Mouse (Mus musculus) brown adipose tissue, adult 24 weeks (tissue): ENCODE results near the gene Cyp2c66. TPM values are rescaled to one million over a fixed set of nuclear protein-coding genes. Genes with fewer than 3 reads are reported as not detected.
"Not testable (repeated sequence)": the region's sequence is repeated elsewhere in the genome, so short reads cannot be mapped to it uniquely, and the experiment has no call there.

Experiments
- H3K27ac ChIP-seq: fragments of 200-500 bp; replicated peaks from 2 replicates; pipeline ENCODE4 v1.5.1; 2012; ENCODE audit warnings: low read depth, mild to moderate bottlenecking, low read length
- H3K4me1 ChIP-seq: fragments of 200-500 bp; 2 replicates; pipeline ENCODE4 v1.6.1; 2012; ENCODE audit warnings: low read length, mixed read lengths; ENCODE audit not compliant: control insufficient read depth, insufficient read depth, insufficient read length
- H3K4me3 ChIP-seq: fragments of 200-500 bp; 2 replicates; pipeline ENCODE4 v1.5.1; 2012; ENCODE audit warnings: low read depth, mild to moderate bottlenecking, low read length, moderate library complexity; ENCODE audit not compliant: insufficient read depth
- polyA plus RNA-seq: library from polyadenylated mRNA; stranded (reverse); fragments of >200 nt; gene quantifications from 2 replicates; pipeline ENCODE4 v1.2.4, GENCODE M21; 2012; ENCODE audit not compliant: missing spikeins, insufficient read depth, insufficient read length

Cyp2c66 gene
- not detected in 2 replicates for polyA plus RNA-seq

DNA sequence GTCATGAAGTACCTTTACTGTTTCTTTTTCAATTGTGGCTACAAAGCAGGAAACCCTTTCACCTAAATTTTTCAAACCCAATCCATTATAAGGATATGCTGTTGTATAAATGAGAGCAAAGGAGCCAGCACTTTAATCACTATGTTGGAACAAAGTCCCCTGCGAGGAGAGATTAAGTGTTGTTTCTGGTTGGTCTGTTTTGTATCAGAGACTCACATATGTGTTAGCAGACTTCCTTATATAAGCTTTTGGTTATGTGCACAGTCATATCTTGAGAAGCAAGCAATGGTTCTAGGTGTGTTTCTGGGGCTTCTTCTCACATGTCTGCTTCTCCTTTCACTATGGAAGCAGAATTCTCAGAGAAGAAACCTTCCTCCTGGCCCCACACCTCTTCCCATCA lies at the start of gene Cyp2c66:
Gene Cyp2c66, plus strand, starts transcription at position 255 of the 400 bp plus-strand sequence.
- Histone ChIP-seq H3K27ac (no peak within 1 kb of the TSS), H3K4me3 (no peak within 1 kb of the TSS), H3K4me1 (no peaks in the 10 kb centered on the region)

DNA sequence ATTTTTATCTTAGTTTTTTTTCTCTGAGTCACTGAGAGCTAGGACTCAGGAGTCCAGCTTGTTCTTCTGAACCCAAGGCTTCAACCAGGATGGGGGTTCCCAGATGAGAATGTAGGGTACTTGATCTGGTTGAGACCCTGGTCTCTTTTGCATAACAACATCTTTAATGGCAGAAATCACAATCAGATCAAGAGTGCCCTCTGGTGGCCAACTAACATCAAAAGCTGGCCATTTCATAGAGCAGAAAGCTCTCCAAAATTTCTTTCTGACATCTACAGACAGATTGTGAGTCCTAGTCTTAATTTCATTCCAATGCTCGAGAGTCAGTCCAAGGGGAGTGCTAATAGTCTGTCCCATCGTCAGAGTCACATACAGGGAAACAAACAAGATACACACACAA lies 14.9 kb upstream of the Cyp2c66 start:
- not testable (repeated sequence) for H3K4me3 ChIP-seq, H3K4me1 ChIP-seq, H3K27ac ChIP-seq

DNA sequence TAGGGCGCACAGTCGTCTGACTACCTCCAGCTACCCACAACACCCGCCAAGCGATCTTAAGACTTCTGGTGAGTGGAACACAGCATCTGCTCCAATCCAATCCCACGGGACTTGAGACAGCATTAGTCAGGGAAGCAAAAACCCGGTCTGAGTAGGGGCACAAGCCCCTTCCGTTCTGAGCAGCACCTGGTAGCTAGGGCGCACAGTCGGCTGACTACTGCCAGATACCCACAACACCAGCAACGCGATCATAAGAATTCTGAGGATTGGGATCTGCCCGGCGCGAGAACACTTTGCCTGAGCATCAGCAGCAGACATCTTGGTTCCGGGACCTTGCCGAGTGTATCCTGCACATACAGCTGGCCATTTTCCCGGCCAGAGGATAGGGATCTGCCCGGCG lies 43.1 kb downstream of the Cyp2c66 start:
- not testable (repeated sequence) for H3K4me1 ChIP-seq, H3K27ac ChIP-seq, H3K4me3 ChIP-seq

Other genes starting within 250 kb of the Cyp2c66 start
- gene Hells, start 183.0 kb upstream of the Cyp2c66 start, polyA plus RNA-seq, result 0.21 and 2.5 TPM in 2 replicates
- not detected in 2 replicates for gene Cyp2c55, start 106.9 kb upstream of the Cyp2c66 start, polyA plus RNA-seq
- not detected in 2 replicates for gene Cyp2c65, start 52.9 kb upstream of the Cyp2c66 start, polyA plus RNA-seq
- 1.5 TPM in 1 of 2 replicates, not detected in the other for gene Cyp2c29, start 155.5 kb downstream of the Cyp2c66 start, polyA plus RNA-seq